Mouse (Mus musculus) spleen, postnatal 10 days (tissue): ENCODE measurements around the gene Nhej1.

Experiments used
- DNase-seq, 2 experiments: peaks; one replicate each; pipeline ENCODE4 v3.0.0; 2021 to 2022; ENCODE audit warnings: low spot score in 2 of 2

Gene Nhej1

DNA sequence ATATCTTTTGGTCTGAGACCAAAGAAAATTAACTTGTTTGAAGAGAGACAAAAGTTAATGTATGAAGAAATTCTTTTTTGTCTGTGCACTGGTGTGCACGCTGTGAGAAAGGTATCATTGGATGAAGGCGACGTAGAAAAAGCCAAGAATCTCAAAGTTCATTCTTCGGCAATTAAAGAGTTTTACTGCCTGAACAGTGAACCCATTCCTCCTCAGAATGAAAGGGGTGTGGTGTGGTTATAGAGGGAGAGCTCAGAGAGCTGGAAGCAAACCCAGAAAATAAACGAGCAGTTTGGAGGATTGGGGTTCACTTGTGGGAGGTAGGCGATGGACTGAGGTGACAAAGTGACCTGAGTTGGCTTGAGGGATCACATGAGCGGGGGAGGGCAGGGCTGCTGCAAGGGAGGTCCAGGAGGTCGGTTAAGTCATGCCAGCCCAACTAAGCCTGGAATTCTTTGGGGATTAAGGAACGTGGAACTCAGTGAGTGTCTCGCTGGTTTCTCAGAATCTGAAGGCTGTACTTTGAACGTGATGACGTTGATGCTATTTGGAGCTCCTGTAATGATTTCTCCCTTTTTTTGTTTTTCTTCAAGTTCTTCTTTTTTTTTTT lies 188.7 kb downstream of the Nhej1 start:
- no peak for DNase-seq

DNA sequence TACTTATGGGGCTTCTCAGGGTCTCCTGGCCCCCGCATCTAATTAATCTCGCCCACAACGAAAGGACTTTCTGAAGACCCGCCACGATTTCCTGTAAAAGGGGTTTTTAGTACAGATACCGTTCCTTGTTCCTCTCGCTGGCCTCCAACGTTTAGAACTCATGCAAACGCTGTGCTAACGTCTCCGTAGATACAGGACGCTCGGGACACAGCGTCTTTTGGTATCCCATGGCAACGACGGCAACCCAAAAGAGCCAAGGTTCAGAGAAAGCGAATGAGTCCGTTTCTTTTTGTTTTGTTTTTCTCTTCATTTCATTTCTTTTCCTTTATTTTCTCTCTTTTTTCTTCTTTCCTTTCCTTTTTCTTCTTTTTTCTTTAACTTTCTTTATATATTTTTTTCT lies 189.6 kb downstream of the Nhej1 start, which contains the start of gene Cfap65:
Gene Cfap65, minus strand, starts transcription at position 198 of the 400 bp plus-strand sequence.
- DNase-seq = no peak

DNA sequence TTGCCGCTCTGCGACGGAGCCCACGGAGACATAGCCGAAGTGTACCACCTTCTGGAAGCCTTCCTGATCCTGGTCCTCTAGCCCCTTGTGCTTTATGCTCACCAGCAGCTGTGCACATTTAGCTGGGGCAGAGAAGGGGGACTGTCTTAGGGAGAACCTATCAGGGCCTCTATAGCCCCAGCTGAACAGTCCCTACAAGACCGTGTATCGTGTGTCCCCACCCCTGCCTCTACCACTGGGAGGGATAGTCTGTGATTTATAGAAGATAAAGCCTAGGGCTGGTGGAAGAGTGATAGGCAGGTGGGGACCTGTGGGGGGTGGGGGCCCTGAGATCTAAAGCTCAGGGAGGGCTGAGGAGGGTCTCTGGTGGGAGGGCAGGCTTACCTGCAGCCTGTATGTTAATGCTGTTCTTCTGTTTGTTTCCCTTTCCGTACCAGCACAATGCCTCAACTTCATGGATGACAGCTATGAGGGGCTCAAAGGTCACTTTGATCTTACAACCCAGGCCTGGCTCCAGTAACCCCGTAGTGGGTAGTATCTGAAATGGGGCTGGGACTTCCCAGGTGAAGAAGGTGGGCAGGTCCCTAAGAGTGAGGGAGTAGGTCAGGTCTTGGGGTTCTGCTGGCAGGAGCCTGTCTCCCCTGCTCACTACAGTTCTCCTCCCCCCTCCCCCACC lies 197.2 kb downstream of the Nhej1 start:
- DNase-seq = no peak

GRCm38 (mm10) chr1:74926721-74927120 lies 198.3 kb downstream of the Nhej1 start:
- no peak for DNase-seq

DNA sequence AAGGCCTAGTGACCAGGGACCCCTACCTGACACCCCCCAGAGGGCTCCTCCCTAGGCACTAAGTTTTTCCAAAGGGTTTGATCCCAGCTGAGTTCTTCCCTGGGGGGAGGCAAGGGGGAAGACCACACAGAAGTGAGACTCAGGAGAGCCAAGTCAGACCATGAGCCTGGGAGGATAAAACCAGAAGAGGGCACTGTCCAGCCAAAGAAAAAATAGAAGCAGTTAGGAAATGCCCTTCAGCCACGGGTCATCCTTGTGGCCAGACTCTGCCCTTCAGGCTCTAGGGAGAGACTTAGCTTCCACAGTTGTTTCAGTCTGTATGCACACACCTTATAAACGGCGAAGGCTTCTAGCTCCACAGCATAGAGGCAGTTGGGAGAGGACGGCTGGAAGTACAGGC lies 200.5 kb downstream of the Nhej1 start:
- DNase-seq = no peak
